Mouse (Mus musculus): ENCODE results near the gene Gclm. TPM values are rescaled to one million over a fixed set of nuclear protein-coding genes. Genes with fewer than 3 reads are reported as not detected.

Gene Gclm
- 155 and 443 TPM in 2 replicates for polyA plus RNA-seq (2012; rRNA removed)

- TF ChIP-seq POLR2A (IDR thresholded peaks at IDR 0.05; ENCODE audit: low read depth, low read length) (peak; percentile 41; the same call in 1 of the 2 replicates), CTCF (IDR thresholded peaks at IDR 0.05; ENCODE audit: extremely low read depth, insufficient read length, insufficient replicate concordance, low read depth, low read length) (peak; percentile 77)
- H3K27ac ChIP-seq (ENCODE audit: insufficient read depth, low read depth, low read length) = peak within 1 kb of the TSS; percentile 85
- WGBS = under 1% methylated on average over 90 of the region's 90 CpGs
These were observed at the start of gene Gclm for GRCm38 (mm10) chr3:122245215-122245877. Gclm (plus strand) TSS chr3:122245557.

DNA sequence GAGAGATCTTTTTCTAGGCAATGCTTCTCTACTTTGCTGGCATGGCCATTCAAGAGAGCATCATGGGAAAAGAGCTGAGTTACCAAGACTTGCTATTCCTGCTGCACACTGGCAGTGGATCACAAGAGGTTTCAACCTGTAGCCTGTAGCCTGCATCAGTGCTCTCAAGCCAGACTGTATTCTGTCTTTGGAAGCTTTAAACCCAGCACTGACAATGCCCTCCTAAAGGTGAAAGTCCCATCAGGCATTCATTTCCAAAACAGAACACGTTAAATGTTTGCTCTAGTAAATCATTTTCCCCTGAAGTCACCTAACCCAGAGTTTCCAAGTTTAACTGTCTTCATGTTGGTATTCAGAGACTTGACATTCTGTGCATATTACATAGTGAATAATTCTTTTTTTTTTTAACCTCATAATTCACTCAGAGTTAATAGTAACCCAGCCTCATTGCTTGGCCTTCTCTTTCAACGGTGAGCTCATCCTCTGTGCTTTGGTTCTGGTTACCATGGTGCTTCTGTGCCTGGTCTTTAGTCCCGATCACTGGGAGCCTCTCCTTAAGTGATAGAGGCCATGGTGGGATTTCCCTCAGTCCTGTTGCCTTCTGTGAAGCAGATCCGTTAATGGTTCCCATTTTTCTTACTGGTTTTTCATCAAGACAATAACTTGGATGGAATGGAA is 48.6 kb upstream of the Gclm start:
- no peaks in the 10 kb centered on the region for H3K36me3 ChIP-seq (ENCODE audit: control insufficient read depth, insufficient read depth, low read length)
- TF ChIP-seq CTCF (IDR thresholded peaks at IDR 0.05; ENCODE audit: extremely low read depth, insufficient read length, insufficient replicate concordance, low read depth, low read length) (no peak), POLR2A (IDR thresholded peaks at IDR 0.05; ENCODE audit: low read depth, low read length) (no peak)
- H3K4me3 ChIP-seq (ENCODE audit: low read depth, low read length) = no peak overlapping the region
- no peak overlapping the region for H3K27ac ChIP-seq (ENCODE audit: insufficient read depth, low read depth, low read length)
- 70% methylated on average over 4 of the region's 4 CpGs for WGBS
- no peaks in the 10 kb centered on the region for H3K27me3 ChIP-seq (ENCODE audit: control insufficient read depth, insufficient read depth, low read length)
- peaks cover 6% of the 10 kb centered on the region; the same call in 1 of the 2 replicates for H3K4me1 ChIP-seq (ENCODE audit: control insufficient read depth, insufficient read depth, insufficient read length, low read length)

More at GRCm38 (mm10) chr3:122245215-122245877, at the start of gene Gclm:
- peaks cover 2% of the 10 kb centered on the region; the same call in 1 of the 2 replicates for H3K4me1 ChIP-seq (ENCODE audit: control insufficient read depth, insufficient read depth, insufficient read length, low read length)
- H3K36me3 ChIP-seq (ENCODE audit: control insufficient read depth, insufficient read depth, low read length) = no peaks in the 10 kb centered on the region
- H3K4me3 ChIP-seq (ENCODE audit: low read depth, low read length) = peak within 1 kb of the TSS; percentile 94
- H3K27me3 ChIP-seq (ENCODE audit: control insufficient read depth, insufficient read depth, low read length) = no peaks in the 10 kb centered on the region

- H3K4me3 ChIP-seq (ENCODE audit: low read depth, low read length) = no peak overlapping the region
- no peaks in the 10 kb centered on the region for H3K36me3 ChIP-seq (ENCODE audit: control insufficient read depth, insufficient read depth, low read length)
- TF ChIP-seq POLR2A (IDR thresholded peaks at IDR 0.05; ENCODE audit: low read depth, low read length) (no peak), CTCF (IDR thresholded peaks at IDR 0.05; ENCODE audit: extremely low read depth, insufficient read length, insufficient replicate concordance, low read depth, low read length) (no peak)
- H3K4me1 ChIP-seq (ENCODE audit: control insufficient read depth, insufficient read depth, insufficient read length, low read length) = peaks cover 6% of the 10 kb centered on the region; the same call in 1 of the 2 replicates
- H3K27ac ChIP-seq (ENCODE audit: insufficient read depth, low read depth, low read length) = peak overlapping the region; percentile 72
- WGBS = 34% methylated on average over 2 of the region's 2 CpGs
- no peaks in the 10 kb centered on the region for H3K27me3 ChIP-seq (ENCODE audit: control insufficient read depth, insufficient read depth, low read length)
These were observed 46.8 kb upstream of the Gclm start for GRCm38 (mm10) chr3:122198532-122198931.

GRCm38 (mm10) chr3:122198966-122199381 is 46.4 kb upstream of the Gclm start:
- no peaks in the 10 kb centered on the region for H3K36me3 ChIP-seq (ENCODE audit: control insufficient read depth, insufficient read depth, low read length)
- peak overlapping the region; percentile 72 for H3K27ac ChIP-seq (ENCODE audit: insufficient read depth, low read depth, low read length)
- 7% methylated on average over 8 of the region's 8 CpGs for WGBS
- TF ChIP-seq POLR2A (IDR thresholded peaks at IDR 0.05; ENCODE audit: low read depth, low read length) = no peak
- TF ChIP-seq CTCF (IDR thresholded peaks at IDR 0.05; ENCODE audit: extremely low read depth, insufficient read length, insufficient replicate concordance, low read depth, low read length) = no peak
- H3K4me1 ChIP-seq (ENCODE audit: control insufficient read depth, insufficient read depth, insufficient read length, low read length) = peaks cover 6% of the 10 kb centered on the region; the same call in 1 of the 2 replicates
- no peaks in the 10 kb centered on the region for H3K27me3 ChIP-seq (ENCODE audit: control insufficient read depth, insufficient read depth, low read length)
- H3K4me3 ChIP-seq (ENCODE audit: low read depth, low read length) = no peak overlapping the region

GRCm38 (mm10) chr3:122199600-122199999 is 45.8 kb upstream of the Gclm start:
- no peaks in the 10 kb centered on the region for H3K36me3 ChIP-seq (ENCODE audit: control insufficient read depth, insufficient read depth, low read length)
- no peak overlapping the region for H3K4me3 ChIP-seq (ENCODE audit: low read depth, low read length)
- H3K27ac ChIP-seq (ENCODE audit: insufficient read depth, low read depth, low read length) = peak overlapping the region; percentile 49
- peaks cover 6% of the 10 kb centered on the region; the same call in 1 of the 2 replicates for H3K4me1 ChIP-seq (ENCODE audit: control insufficient read depth, insufficient read depth, insufficient read length, low read length)
- no peaks in the 10 kb centered on the region for H3K27me3 ChIP-seq (ENCODE audit: control insufficient read depth, insufficient read depth, low read length)
- WGBS = 87% methylated on average over 4 of the region's 4 CpGs
- TF ChIP-seq CTCF (IDR thresholded peaks at IDR 0.05; ENCODE audit: extremely low read depth, insufficient read length, insufficient replicate concordance, low read depth, low read length) (no peak), POLR2A (IDR thresholded peaks at IDR 0.05; ENCODE audit: low read depth, low read length) (no peak)

DNA sequence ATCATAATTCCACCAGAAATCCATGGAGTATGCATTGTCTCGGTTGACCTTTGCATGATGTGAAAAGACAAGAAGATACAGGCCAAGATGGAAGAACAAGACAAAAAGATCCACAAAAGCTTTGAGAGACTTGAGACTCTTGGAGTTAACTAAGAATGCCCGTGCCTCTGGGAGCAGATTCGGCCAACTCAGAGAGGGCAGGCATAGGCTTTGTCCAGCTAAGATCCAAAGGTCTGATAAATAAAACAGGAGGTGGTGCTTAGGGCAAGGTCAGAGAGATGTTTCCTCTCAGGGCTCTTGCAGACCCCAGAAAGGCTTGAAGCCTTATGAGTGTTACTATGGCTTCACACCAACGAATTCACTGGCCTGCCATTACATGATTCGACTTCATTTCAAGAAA is 45.3 kb upstream of the Gclm start:
- Histone ChIP-seq H3K27ac (ENCODE audit: insufficient read depth, low read depth, low read length) (no peak overlapping the region), H3K36me3 (ENCODE audit: control insufficient read depth, insufficient read depth, low read length) (no peaks in the 10 kb centered on the region), H3K4me3 (ENCODE audit: low read depth, low read length) (no peak overlapping the region), H3K27me3 (ENCODE audit: control insufficient read depth, insufficient read depth, low read length) (no peaks in the 10 kb centered on the region), H3K4me1 (ENCODE audit: control insufficient read depth, insufficient read depth, insufficient read length, low read length) (peaks cover 6% of the 10 kb centered on the region; the same call in 1 of the 2 replicates)
- TF ChIP-seq CTCF (IDR thresholded peaks at IDR 0.05; ENCODE audit: extremely low read depth, insufficient read length, insufficient replicate concordance, low read depth, low read length) (no peak), POLR2A (IDR thresholded peaks at IDR 0.05; ENCODE audit: low read depth, low read length) (no peak)
- 88% methylated on average over 5 of the region's 5 CpGs for WGBS

- TF ChIP-seq CTCF (IDR thresholded peaks at IDR 0.05; ENCODE audit: extremely low read depth, insufficient read length, insufficient replicate concordance, low read depth, low read length) (no peak), POLR2A (IDR thresholded peaks at IDR 0.05; ENCODE audit: low read depth, low read length) (no peak)
- WGBS = 39% methylated on average over 5 of the region's 5 CpGs
- peaks cover 6% of the 10 kb centered on the region; the same call in 1 of the 2 replicates for H3K4me1 ChIP-seq (ENCODE audit: control insufficient read depth, insufficient read depth, insufficient read length, low read length)
- H3K27ac ChIP-seq (ENCODE audit: insufficient read depth, low read depth, low read length) = no peak overlapping the region
- H3K27me3 ChIP-seq (ENCODE audit: control insufficient read depth, insufficient read depth, low read length) = no peaks in the 10 kb centered on the region
- H3K36me3 ChIP-seq (ENCODE audit: control insufficient read depth, insufficient read depth, low read length) = no peaks in the 10 kb centered on the region
- H3K4me3 ChIP-seq (ENCODE audit: low read depth, low read length) = no peak overlapping the region
These were observed 44.9 kb upstream of the Gclm start for GRCm38 (mm10) chr3:122200447-122200846.
